Mouse (Mus musculus) CH12.LX (cell line): ENCODE results near the gene Dhrs1.

Experiments
- BHLHE40 ChIP-seq: IDR thresholded peaks from 2 replicates; pipeline ENCODE4 v1.6.1; 2011; ENCODE audit warnings: mild to moderate bottlenecking, low read depth, low read length, improper control_type of control experiment
- CHD2 ChIP-seq: IDR thresholded peaks from 2 replicates; pipeline ENCODE4 v1.6.1; 2011; ENCODE audit warnings: low read length, improper control_type of control experiment
- CTCF ChIP-seq, 2 experiments: IDR thresholded peaks in 1 of 2; conservative IDR thresholded peaks in 1 of 2; 2 replicates each; pipeline ENCODE4 v1.5.1; 2011 to 2012; ENCODE audit warnings: low read depth in 2 of 2, low read length in 2 of 2, improper control_type of control experiment in 1 of 2, inconsistent platforms in 1 of 2, mild to moderate bottlenecking in 1 of 2, moderate library complexity in 1 of 2
- MAX ChIP-seq: IDR thresholded peaks from 2 replicates; pipeline ENCODE4 v1.6.1; 2011; ENCODE audit warnings: low read length, improper control_type of control experiment
- NELFE ChIP-seq: IDR thresholded peaks from 2 replicates; pipeline ENCODE4 v1.6.1; 2011; ENCODE audit warnings: low read depth, low read length, improper control_type of control experiment
- POLR2A ChIP-seq: IDR thresholded peaks from 2 replicates; pipeline ENCODE4 v1.6.1; 2011; ENCODE audit warnings: low read depth, mild to moderate bottlenecking, improper control_type of control experiment, low read length
- TBP ChIP-seq: conservative IDR thresholded peaks from 2 replicates; pipeline ENCODE4 v1.6.1; 2011; ENCODE audit warnings: low read depth, low read length, improper control_type of control experiment
- USF1 ChIP-seq: IDR thresholded peaks from 2 replicates; pipeline ENCODE4 v1.6.1; 2014; ENCODE audit warnings: low read depth, mild to moderate bottlenecking, inconsistent platforms, low read length, improper control_type of control experiment
- USF2 ChIP-seq: conservative IDR thresholded peaks from 2 replicates; pipeline ENCODE4 v1.6.1; 2011; ENCODE audit warnings: low read depth, low read length, improper control_type of control experiment

DNA sequence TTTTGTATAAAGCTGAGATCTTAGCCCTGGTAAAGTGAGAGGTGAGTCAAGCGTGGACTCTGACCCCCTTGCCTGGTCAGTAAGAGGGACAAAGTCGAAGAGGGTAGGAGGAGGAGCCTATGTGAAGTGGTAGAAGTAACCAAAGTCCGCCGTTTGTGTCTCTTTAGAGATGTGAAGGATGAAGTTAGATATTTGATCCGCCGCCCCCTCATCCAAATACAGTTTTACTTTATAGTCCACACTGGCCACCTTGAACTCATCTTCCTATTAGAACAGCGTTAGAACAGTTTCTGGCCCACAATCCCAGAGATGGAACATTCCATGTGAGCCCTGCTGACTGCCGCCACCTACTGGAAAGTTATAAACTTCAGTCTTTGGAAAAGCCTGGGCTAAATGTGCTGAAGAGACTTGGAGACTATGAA is 12.9 kb upstream of the Dhrs1 start, which contains the start of gene Cideb:
- TF ChIP-seq USF1 (no peak), CHD2 (no peak), CTCF (conservative IDR thresholded peaks at IDR 0.05 in 1 of 2, IDR thresholded peaks at IDR 0.05 in 1 of 2; ENCODE audit: low read depth in 2 of 2, low read length in 2 of 2) (peak in 1 of 2 experiments; percentile 74; a peak in 2 of 4 replicates), POLR2A (no peak), USF2 (no peak), BHLHE40 (no peak), TBP (no peak), NELFE (no peak), MAX (no peak)
